Mouse (Mus musculus) c-Kit-positive CD71-positive TER-119-positive erythroid progenitor cells, embryonic 14.5 days (primary cell): ENCODE results near the gene Trim28.
A peak's percentile ranks its signal among the peaks of the same experiment; 100 is the strongest.

Experiments
- DNase-seq: peaks from one replicate; pipeline ENCODE4 v3.0.0-alpha.2; 2013; ENCODE audit warnings: low spot score

Gene Trim28

GRCm38 (mm10) chr7:12998053-12998452, 861 bp upstream of the Trim28 start, which contains the start of gene Slc27a5:
TSS of gene Slc27a5 (minus strand) at chr7:12998192.
- DNase-seq: no peak

GRCm38 (mm10) chr7:13001584-13001983, 2.7 kb downstream of the Trim28 start:
- no peak for DNase-seq

GRCm38 (mm10) chr7:13003380-13003779, 4.5 kb downstream of the Trim28 start:
- DNase-seq: no peak

GRCm38 (mm10) chr7:13006011-13006410, 7.1 kb downstream of the Trim28 start:
- no peak for DNase-seq

- no peak for DNase-seq
Observed at GRCm38 (mm10) chr7:13006531-13006930, 7.6 kb downstream of the Trim28 start.

GRCm38 (mm10) chr7:13007341-13008092, 8.6 kb downstream of the Trim28 start:
- DNase-seq: no peak

GRCm38 (mm10) chr7:13009143-13010004, 10.5 kb downstream of the Trim28 start:
- DNase-seq: peak; percentile 90

GRCm38 (mm10) chr7:13010005-13010908, 11.3 kb downstream of the Trim28 start, which contains the start of gene Zbtb45:
TSS of gene Zbtb45 (minus strand) at chr7:13010034.
- no peak for DNase-seq

GRCm38 (mm10) chr7:13013671-13014070, 14.8 kb downstream of the Trim28 start:
- DNase-seq: no peak

GRCm38 (mm10) chr7:13014275-13014839, 15.4 kb downstream of the Trim28 start:
- DNase-seq: no peak

GRCm38 (mm10) chr7:13015217-13015616, 16.3 kb downstream of the Trim28 start:
- no peak for DNase-seq

- no peak for DNase-seq
Observed at GRCm38 (mm10) chr7:13022773-13023535, 24.0 kb downstream of the Trim28 start.

GRCm38 (mm10) chr7:13023928-13024731, 25.2 kb downstream of the Trim28 start:
- DNase-seq: peak; percentile 87

- no peak for DNase-seq
Observed at GRCm38 (mm10) chr7:13024805-13025204, 25.9 kb downstream of the Trim28 start.

GRCm38 (mm10) chr7:13025511-13026112, 26.7 kb downstream of the Trim28 start:
- DNase-seq: no peak

GRCm38 (mm10) chr7:13028986-13029385, 30.1 kb downstream of the Trim28 start:
- DNase-seq: no peak

- no peak for DNase-seq
Observed at GRCm38 (mm10) chr7:13031069-13031468, 32.2 kb downstream of the Trim28 start.

- no peak for DNase-seq
Observed at GRCm38 (mm10) chr7:13031983-13032382, 33.1 kb downstream of the Trim28 start.

- no peak for DNase-seq
Observed at GRCm38 (mm10) chr7:13032541-13032940, 33.6 kb downstream of the Trim28 start.
